Mouse (Mus musculus): ENCODE data around the gene Jak1.

DNA sequence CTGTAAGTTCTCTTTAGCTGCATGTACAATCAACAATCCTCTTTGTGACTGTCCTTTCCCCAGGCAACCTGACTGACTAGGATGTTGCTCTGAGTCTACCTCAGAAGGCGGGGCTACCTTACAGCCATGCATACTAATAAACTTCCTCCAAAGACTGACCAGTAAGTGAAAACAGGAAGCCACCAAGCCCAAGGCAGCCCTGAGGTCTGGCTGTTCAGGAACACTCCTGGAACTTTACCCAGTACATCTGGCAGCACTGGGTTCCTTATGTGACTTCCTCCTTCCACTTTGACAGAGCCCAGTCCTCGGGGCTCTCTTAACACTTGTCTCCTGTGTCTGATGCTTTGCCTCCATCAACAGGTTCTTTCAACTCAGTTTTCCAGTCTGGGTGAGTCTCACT lies 92.3 kb downstream of the Jak1 start:
- TF ChIP-seq CTCF (conservative IDR thresholded peaks at IDR 0.05; ENCODE audit: insufficient read depth, insufficient read length, low read depth, low read length) (no peak), POLR2A (IDR thresholded peaks at IDR 0.05; ENCODE audit: low read depth, low read length) (no peak)

Measured in kidney, adult 2 months (tissue).